Mouse (Mus musculus) G1E (cell line): ENCODE results near the gene Dnah8. TPM values are rescaled to one million over a fixed set of nuclear protein-coding genes. Genes with fewer than 3 reads are reported as not detected.
A peak's percentile ranks its signal among the peaks of the same experiment; 100 is the strongest.

Source experiments
- ATAC-seq: 2 replicates; pipeline ENCODE4 v1.8.0; 2016; ENCODE audit warnings: mild to moderate bottlenecking; ENCODE audit not compliant: insufficient number of reproducible peaks, poor library complexity, low FRiP score, severe bottlenecking; ENCODE audit errors: extremely low read depth
- DNase-seq: peaks from one replicate; pipeline ENCODE4 v3.0.0; 2012; ENCODE audit warnings: low spot score
- H3K27me3 ChIP-seq: 2 replicates; pipeline ENCODE4 v1.6.1; 2012; ENCODE audit warnings: mild to moderate bottlenecking, low read length, inconsistent platforms; ENCODE audit not compliant: insufficient read depth
- H3K36me3 ChIP-seq: replicated peaks from 2 replicates; pipeline ENCODE3; 2012; ENCODE audit warnings: mild to moderate bottlenecking, inconsistent platforms
- H3K4me1 ChIP-seq: 2 replicates; pipeline ENCODE4 v1.6.1; 2012; ENCODE audit warnings: low read depth, low read length, inconsistent platforms, mixed read lengths; ENCODE audit not compliant: insufficient read depth
- H3K4me3 ChIP-seq: 2 replicates; pipeline ENCODE4 v1.5.1; 2012; ENCODE audit warnings: low read depth, mild to moderate bottlenecking, inconsistent platforms, low read length, moderate library complexity, mixed read lengths
- H3K9me3 ChIP-seq: replicated peaks from 2 replicates; pipeline ENCODE4 v1.6.1; 2012; ENCODE audit warnings: inconsistent platforms
- CTCF ChIP-seq: IDR thresholded peaks from 2 replicates; pipeline ENCODE4 v1.5.1; 2012; ENCODE audit warnings: low read depth, low read length, inconsistent platforms, mixed read lengths
- GATA1 ChIP-seq: IDR thresholded peaks from 2 replicates; pipeline ENCODE4 v1.6.1; 2012; ENCODE audit warnings: borderline replicate concordance, low read length, inconsistent platforms, mixed read lengths
- GATA2 ChIP-seq: IDR thresholded peaks from 2 replicates; pipeline ENCODE4 v1.6.1; 2012; ENCODE audit warnings: low read depth, low read length, inconsistent platforms, borderline replicate concordance
- POLR2AphosphoS5 ChIP-seq: IDR thresholded peaks from 2 replicates; pipeline ENCODE4 v1.6.1; 2012; ENCODE audit warnings: low read depth, low read length, inconsistent platforms; ENCODE audit not compliant: insufficient replicate concordance
- TAL1 ChIP-seq: conservative IDR thresholded peaks from 2 replicates; pipeline ENCODE4 v1.6.1; 2012; ENCODE audit warnings: low read depth, low read length, inconsistent platforms, mixed read lengths
- polyA plus RNA-seq: library from polyadenylated mRNA; stranded (reverse); fragments of >175 nt; gene quantifications from 2 replicates; pipeline ENCODE4 v1.2.3, GENCODE M21; 2012
- total RNA-seq, 2 experiments: library from RNA; stranded (forward) in 1 of 2; stranded (reverse) in 1 of 2; fragments of 200-1000 nt in 1 of 2; fragments of >200 nt in 1 of 2; fragmentation: Nextera tagmentation in 1 of 2; gene quantifications; 2 replicates each; pipeline ENCODE4 v1.2.3; 2014 to 2017

The Dnah8 gene
- total and polyA plus RNA-seq, 3 experiments, result 3.5 to 49.3 (median 42.5) TPM

- ATAC-seq (no peak), DNase-seq (no peak)
- Histone ChIP-seq H3K4me1 (peaks cover 9% of the 10 kb centered on the region), H3K4me3 (no peak overlapping the region), H3K9me3 (no peaks in the 10 kb centered on the region), H3K36me3 (peaks cover 80% of the 10 kb centered on the region), H3K27me3 (no peaks in the 10 kb centered on the region)
- TF ChIP-seq TAL1 (no peak), GATA2 (no peak), POLR2AphosphoS5 (no peak), CTCF (no peak), GATA1 (no peak)
These were observed 16.7 kb downstream of the Dnah8 start for GRCm38 (mm10) chr17:30640896-30641295.

DNA sequence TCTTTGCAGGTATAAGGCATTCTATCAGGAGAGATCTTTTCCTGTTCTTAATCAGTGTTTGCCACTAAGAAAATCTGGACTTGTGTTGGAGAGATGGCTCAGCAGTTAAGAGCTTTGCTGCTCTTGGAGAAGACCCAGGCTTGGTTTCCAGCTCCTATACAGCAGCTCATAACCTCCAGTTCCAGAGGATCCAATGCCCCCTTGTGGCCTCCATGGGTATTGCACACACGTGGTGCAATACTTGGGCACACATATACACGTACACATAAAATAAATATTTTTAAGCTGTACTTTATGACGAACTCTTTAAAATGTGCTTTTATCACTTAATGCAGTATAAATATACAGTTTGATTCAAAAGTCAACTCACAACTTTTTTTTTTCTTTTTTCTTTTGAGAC lies 24.6 kb downstream of the Dnah8 start:
- Histone ChIP-seq H3K27me3 (no peaks in the 10 kb centered on the region), H3K4me3 (no peak overlapping the region), H3K4me1 (no peaks in the 10 kb centered on the region), H3K36me3 (peaks cover 84% of the 10 kb centered on the region), H3K9me3 (peaks cover 30% of the 10 kb centered on the region)
- TF ChIP-seq POLR2AphosphoS5, result no peak
- TF ChIP-seq CTCF, result peak; percentile 71; the same call in 1 of the 2 replicates
- DNase-seq, result no peak
- no peak for ATAC-seq

GRCm38 (mm10) chr17:30653010-30653409 lies 28.9 kb downstream of the Dnah8 start:
- Histone ChIP-seq H3K4me1 (no peaks in the 10 kb centered on the region), H3K36me3 (peaks cover 83% of the 10 kb centered on the region), H3K4me3 (no peak overlapping the region), H3K27me3 (no peaks in the 10 kb centered on the region), H3K9me3 (peaks cover 28% of the 10 kb centered on the region)
- no peak for TF ChIP-seq POLR2AphosphoS5
- TF ChIP-seq CTCF, result peak; percentile 50
- DNase-seq (no peak), ATAC-seq (no peak)

DNA sequence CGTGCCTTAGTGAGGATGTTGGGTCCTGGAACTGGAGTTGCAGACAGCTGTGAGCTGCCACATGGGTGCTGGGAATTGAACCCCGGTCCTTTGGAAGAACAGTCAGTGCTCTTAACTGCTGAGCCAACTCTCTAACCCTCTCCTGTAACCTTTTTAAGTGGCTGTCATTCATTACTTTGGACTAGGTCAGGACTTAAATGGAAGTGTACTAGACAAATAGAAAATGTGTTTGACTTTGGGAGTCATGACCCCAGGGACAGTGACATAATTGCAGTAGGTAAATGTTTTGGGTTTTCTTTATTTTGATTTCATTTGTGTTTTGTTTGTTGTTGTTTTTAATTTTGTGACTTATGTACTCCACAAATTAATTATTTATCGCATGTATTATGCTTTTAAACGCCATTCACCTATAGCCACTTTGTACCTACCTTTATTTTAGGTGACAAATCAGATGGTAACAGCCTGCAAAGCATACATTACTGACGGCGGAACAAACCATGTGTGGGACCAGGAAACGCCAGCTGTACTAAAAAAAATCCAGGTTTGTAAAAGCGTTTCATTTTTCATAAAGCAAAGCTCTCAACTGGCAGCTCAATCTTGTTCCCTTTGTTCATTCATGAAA lies 33.5 kb downstream of the Dnah8 start:
- TF ChIP-seq POLR2AphosphoS5 (no peak), GATA1 (no peak), CTCF (no peak), GATA2 (no peak), TAL1 (no peak)
- no peaks in the 10 kb centered on the region for H3K27me3 ChIP-seq
- ATAC-seq (no peak), DNase-seq (no peak)
- H3K4me3 ChIP-seq, result no peak overlapping the region
- H3K4me1 ChIP-seq, result 0 out of 2 replicates have a peak, but pooled peaks cover 3% of the 10 kb centered on the region
- peaks cover 69% of the 10 kb centered on the region for H3K36me3 ChIP-seq
- peaks cover 4% of the 10 kb centered on the region for H3K9me3 ChIP-seq

GRCm38 (mm10) chr17:30658152-30658544 lies 34.0 kb downstream of the Dnah8 start:
- TF ChIP-seq GATA2, result no peak
- no peak for TF ChIP-seq TAL1
- TF ChIP-seq CTCF, result no peak
- TF ChIP-seq GATA1, result no peak
- TF ChIP-seq POLR2AphosphoS5, result no peak
- H3K27me3 ChIP-seq, result no peaks in the 10 kb centered on the region
- H3K4me3 ChIP-seq, result no peak overlapping the region
- 0 out of 2 replicates have a peak, but pooled peaks cover 3% of the 10 kb centered on the region for H3K4me1 ChIP-seq
- DNase-seq, result no peak
- H3K36me3 ChIP-seq, result peaks cover 70% of the 10 kb centered on the region
- peaks cover under 1% of the 10 kb centered on the region for H3K9me3 ChIP-seq
- ATAC-seq, result no peak

DNA sequence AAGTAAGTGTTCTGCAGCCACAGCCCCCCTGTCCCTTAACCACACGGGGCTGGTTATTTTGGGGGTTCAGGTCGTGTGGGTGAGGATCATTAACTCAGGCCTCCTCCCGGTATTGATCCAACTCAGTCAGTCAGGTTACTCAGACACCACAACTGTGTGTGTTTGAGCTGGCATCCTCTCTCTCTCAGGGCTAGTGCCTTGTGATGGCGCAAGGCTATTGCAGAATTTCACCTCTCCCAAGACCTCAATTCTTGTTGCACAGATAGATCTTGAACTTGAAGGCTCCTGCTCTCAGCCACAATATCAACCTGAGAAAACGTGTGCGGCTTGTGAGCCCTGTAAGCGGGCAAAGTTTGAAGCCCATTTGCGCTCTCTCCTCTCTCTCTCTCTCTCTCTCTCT lies 38.0 kb downstream of the Dnah8 start:
- peaks cover 56% of the 10 kb centered on the region for H3K36me3 ChIP-seq
- H3K27me3 ChIP-seq, result no peaks in the 10 kb centered on the region
- DNase-seq (no peak), ATAC-seq (no peak)
- H3K9me3 ChIP-seq, result peaks cover 9% of the 10 kb centered on the region
- no peak overlapping the region for H3K4me3 ChIP-seq
- H3K4me1 ChIP-seq, result 0 out of 2 replicates have a peak, but pooled peaks cover 3% of the 10 kb centered on the region
- TF ChIP-seq GATA1 (no peak), CTCF (no peak), GATA2 (no peak), POLR2AphosphoS5 (no peak), TAL1 (no peak)

DNA sequence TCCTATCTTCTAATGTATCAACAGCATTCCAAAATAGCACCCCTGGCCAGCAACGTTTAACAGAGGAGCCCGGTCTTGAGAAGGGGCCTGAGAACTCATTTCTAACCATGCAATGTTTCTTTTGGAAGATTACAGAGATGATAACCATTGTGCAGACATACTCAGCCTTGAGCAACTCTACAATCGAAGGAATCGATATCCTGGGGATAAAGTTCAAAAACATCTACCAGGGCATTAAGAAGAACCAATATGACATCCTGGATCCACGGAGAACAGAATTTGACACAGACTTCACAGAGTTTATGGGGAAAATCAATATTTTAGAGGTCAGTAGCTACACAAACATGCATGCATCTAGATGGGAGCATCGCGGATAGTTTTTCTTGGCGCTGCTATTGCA lies 39.0 kb downstream of the Dnah8 start:
- Histone ChIP-seq H3K4me3 (no peak overlapping the region), H3K27me3 (no peaks in the 10 kb centered on the region), H3K9me3 (peaks cover 9% of the 10 kb centered on the region), H3K36me3 (peaks cover 59% of the 10 kb centered on the region), H3K4me1 (0 out of 2 replicates have a peak, but pooled peaks cover 3% of the 10 kb centered on the region)
- TF ChIP-seq POLR2AphosphoS5 (no peak), GATA2 (no peak), GATA1 (no peak), CTCF (no peak), TAL1 (no peak)
- ATAC-seq, result no peak
- DNase-seq, result no peak
